Mouse (Mus musculus): ENCODE measurements around the gene Frs2. TPM values are rescaled to one million over a fixed set of nuclear protein-coding genes. Genes with fewer than 3 reads are reported as not detected.

Gene Frs2
- total RNA-seq (2021): 10 to 100 TPM; 21.4 to 28.1 TPM
- 4.6 and 5.6 TPM in 2 replicates for polyA plus RNA-seq (2012; rRNA removed)
- long read RNA-seq, full-length matches to known transcripts: 1 of 4 reads
- long read RNA-seq, partial matches to known transcripts: 0 of 4 reads
- long read RNA-seq, other reads (novel, unspliced or antisense): 3 of 4 reads

DNA sequence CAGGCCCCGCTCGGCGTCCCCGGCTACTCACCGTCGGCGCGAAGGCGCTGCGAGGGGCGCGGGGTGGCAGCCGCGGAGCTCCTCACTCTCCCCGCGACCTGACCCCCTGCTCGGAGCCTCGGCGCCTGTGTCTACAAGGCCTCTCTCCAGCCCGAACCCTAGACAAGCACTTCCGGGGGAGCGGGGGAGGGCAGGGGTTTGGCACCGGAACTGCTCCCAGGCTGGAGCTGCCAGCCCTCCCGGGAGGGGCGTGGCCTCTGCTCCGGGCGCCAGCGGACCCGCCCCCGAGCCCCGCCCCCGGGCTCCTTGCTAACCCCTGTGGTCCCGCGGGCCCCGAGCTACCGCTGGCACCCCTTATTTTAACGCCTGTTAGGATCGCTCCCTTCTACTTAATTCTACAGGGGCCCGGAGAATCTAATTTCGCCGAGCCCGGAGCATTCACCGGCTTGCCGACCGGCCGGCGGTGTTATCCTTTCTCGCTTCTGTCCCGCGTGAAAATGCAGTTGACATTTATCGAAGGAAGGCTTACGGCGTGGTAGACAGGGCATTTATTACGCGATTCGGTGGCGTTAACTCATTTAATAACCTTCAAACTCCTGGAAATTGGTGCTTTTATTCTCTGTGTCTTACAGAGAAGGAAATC is at the start of gene Frs2:
Frs2 (minus strand) TSS at position 174 of the 643 bp plus-strand sequence.
- DNase-seq: peak; percentile 99

DNA sequence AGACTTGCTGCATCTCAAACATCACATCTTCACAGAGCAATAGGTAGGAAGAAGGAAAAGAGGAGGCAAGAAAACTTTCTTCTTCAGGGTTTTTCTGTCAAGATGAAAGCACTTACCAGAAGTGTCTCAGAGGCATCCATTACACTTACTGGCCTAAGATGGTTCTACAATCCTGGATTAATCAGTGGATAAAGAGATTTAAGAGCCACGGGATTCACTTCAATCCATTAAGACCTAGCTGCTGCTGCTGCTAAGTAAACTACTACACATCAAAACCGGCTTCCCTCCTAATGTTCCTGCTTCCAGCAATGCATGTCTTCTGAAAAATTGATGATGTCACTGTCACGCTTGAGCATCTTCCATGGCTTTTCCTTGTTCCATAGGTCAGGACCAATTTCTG is 48.4 kb upstream of the Frs2 start:
- DNase-seq: no peak

DNA sequence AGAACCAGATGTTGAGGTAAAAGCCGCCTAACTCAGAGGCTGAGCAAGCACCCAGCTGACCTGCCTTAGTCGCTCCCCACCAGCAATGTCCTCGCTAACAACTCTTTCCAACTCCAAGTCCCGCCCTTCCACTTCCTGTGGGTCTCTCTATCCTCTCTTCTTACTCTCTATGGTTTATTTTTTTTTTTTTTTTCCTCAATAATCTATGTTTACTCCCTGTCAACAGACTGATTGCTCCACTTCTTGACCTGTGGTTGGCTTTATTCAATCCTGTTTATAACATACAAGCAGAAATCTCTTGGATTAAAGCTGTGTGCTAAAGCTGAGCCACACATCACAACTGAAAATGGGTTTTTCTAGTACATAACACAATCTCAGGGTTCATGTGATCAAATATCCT is 47.4 kb upstream of the Frs2 start:
- DNase-seq: no peak

DNA sequence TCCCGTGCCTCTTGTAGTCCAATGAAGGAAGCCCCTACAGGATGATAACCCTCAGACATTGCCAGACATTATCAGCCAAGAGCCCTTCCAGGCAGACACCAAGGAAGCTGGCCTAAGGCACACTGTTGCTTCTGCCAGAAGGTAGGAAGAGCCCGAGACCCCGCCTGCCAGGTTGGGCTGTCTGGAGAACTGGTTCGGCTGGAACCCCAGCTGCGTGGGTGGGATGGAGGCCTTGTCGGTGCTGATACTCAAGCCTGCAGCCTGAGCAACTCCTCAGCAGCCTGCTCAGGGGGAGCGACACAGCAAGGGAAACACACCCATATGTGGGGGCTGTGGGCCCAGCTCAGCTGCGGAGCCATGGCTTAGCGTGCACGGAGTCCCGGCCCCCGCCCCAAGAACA is 46.7 kb upstream of the Frs2 start:
- no peak for DNase-seq

DNA sequence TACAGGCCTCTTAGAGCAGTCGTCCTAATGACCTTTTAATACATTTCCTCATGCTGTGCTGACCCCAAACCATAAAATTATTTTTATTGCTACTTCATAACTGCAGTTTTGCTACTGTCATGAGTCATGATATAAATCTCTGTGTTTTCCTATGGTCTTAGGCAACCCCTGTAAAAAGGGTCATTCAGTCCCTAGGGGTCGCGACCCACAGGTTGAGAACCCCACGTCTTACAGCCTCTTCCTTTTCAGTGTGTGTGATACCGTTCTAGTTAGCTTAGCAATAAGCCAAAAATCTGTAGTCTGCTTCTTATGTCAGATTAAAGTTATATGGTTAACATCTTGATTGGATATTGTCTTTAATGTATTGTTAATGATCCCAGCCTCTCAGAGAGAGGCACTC is 45.0 kb upstream of the Frs2 start:
- DNase-seq: no peak

DNA sequence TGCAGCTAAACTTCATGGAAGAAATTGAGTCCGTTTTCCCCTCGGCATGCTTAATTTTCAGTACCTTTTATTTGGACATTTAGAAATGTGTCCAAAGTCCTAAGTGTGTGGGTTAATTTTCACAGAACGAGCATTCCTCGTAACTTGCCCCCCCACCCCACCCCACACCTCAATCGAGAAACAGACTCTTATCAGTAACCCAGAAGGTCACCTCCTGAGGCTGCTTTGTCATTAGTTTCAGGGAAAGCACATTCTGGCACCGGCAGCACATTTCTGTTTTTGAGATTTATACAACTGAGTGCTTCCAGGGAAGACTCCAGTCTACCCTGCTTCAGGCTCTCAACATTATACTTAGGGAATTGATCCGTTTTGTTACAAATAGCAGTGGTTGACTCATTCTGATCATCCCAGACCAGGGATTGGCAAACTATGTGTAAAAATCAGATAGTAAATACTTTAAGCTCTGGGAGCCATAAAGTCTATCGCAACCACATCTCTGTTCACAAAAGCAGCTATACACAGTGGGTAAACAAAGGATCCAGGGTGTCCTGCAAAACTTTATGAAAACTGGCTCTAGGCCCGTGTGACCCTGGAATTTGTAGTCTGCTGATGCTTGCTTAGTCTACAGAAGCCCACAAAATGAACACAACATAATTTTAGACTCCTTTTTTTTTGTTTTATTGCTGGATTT is 37.2 kb upstream of the Frs2 start:
- peak; percentile 16 for DNase-seq

DNA sequence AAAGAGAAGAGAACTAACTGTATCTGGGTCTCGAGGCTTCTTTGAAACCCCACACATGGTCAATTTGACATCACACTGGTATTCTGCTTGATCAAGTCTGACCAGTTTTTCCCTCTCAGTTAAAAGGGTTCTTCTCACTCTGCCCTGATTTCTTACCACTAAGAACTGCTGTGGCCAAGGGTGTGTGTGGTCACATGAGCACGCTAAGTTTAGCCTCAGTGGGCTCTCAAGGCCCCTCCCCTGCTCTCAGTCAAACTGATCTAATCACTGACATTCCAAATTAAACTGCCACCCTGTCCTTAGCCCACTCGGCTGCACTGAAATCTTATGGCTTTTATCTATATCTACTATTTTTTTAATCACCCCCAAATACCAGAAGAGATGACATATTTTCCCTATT is 32.8 kb upstream of the Frs2 start:
- DNase-seq: no peak

DNA sequence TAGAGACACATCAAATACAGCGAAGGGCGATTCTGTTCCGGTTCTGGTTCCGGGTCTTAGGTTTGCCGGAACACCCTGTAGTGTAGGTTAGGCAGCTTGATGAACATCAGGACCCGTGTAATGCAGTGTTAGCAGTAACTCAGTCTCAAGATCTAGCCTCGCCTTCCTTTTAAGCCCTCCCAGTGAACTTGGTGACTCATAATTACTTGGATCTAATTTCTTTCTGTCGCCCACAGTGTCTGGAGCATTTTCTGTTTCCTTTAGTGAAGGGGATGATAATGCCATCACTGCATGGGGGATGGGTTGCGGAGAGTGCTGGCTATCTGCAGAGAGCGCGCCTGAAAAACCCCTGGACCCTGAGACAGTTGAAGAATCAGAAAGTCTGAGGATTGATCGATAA is 26.3 kb upstream of the Frs2 start:
- peak; percentile 7 for DNase-seq

DNA sequence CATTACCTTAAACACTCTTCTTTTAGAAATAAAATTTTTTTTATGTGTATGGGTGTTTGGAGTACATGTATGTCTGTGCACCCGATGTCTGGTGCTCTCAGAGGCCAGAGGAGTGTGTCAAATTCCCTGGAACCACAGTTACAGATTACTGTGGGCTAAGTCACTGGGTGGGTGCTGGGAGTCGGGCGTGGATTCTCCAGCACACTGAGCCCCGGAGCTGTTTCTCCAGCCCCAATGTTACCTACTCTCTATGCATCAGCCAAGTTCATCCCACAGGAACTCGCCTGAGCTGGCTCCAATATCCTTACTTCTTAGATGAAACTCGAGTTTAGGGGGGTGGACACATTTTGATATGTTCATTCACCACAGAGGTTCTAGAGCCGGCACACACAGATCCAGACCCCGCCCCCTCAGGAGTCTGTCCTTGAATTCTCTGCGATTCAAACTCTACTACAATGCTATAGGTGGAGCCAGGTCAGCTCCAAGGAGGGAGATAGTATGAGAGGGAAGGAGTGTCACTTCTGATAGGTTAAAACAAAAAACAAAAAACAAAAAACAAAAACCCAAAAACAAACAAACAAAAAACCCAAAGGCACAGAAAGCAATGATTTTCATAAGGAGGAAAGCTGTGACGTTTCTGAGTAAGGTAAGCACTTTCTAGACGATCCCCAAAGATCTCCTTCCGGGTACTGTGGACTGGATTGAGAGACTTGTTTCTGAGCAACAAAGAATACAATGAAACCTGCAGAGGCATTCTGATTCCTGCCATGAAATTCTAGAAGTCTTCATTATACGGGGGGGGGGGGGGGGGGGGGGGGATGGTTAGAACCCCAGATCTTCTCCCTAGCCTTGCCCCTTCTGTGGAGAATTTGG is 25.5 kb upstream of the Frs2 start:
- no peak for DNase-seq

DNA sequence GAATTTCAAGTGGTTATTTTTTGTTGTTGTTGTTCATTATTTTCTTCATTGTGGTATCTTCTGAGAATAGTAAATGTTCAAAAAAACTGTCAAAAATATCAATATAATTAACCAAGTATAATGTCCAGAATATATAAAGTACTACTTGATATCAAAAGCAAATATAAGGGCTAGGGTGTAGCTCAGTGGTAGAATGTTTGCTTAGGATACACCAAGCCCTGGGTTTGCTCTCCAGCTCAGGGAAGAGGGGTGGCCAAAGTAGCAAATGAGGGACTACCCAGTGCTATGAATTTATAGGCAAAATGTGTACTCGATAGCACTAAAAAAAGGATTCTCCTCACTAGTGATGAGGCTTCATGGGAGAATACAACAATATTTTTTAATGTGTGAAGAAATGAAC is 24.8 kb upstream of the Frs2 start:
- DNase-seq: no peak

DNA sequence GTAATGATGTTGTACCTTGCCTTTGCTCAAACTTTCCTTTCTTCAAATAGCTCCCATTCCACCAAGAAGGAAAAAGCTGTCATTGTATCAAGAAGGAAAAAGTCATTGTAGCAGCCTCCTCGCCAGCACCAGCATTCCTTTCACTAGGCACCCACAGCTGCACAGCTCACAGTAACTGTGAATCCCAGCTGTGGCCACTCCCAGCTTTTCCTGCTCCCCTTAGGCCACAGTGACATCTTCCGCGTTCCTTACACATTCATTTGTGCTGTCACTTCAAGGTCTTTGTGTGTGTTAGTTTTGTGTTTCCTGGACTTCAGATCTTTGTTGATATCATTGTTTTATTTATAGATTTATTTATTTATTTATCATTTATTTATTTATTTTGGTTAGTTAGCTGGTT is 23.7 kb upstream of the Frs2 start:
- DNase-seq: peak; percentile 10

DNA sequence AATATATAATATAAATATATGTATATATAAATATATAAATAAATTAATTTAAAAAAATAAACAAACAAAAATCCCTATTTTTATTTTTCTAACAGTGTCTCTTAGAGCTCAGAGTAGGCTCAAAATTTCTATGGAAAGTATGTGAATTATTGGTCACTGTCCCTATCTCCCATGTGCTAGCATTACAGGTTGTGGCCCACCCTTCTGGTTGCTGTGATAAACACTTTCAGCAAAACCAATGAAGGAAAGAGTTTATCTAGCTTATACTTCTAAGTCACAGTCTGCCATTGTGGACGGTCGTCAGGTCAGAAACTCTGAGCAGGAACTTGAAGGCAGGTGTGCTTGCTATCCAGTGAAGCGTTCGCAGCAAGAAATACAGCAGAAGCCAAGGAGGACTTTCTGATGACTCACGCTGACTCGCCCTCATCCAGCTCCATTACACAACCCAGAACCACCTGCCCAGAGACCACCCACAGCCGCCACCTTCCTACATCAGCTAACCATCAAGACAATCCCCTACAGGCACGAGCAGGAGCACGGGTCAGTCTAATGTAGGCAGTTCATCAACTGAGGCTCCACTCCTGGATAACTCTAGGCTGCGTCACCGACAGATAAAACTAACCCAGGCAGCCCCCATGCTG is 18.6 kb upstream of the Frs2 start:
- no peak for DNase-seq

DNA sequence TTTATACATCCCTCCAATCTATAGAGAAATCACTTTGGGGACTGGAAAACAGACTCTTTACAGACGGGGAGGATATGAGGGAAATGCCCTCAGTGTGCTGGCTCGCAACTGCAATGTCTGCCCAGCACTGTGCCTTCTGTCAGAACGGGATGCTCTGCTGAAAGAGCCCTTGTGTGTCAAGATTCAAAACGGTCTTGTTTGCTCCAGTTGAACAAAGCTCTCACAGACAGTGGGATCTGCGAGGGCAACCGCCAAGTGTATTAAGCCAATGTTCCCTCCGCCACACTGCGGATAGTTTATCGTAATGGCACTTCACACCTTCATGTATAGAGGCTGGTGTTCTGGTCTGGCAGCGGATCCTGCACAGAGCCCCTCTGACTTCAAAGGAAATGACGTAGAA is 14.3 kb upstream of the Frs2 start:
- DNase-seq: no peak

DNA sequence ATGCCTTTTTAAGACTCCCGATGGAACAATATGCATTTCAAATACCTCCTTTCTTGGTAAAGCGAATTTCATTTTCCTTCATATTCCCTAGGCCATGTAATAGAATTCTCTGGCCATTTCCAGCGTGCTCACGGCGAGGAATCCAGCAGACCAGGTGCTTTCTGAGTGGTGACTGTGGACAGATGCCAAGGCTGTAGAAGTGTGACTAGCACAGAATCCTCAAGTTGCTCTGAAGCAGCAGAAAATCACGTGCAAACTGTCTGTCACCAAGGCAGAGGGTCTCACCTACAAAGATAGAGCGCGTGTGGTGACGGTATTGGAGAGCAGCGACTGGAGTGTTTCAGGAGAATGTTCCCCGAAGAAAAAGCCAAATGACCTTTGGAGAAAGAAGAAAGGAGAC is 11.8 kb upstream of the Frs2 start:
- DNase-seq: no peak

DNA sequence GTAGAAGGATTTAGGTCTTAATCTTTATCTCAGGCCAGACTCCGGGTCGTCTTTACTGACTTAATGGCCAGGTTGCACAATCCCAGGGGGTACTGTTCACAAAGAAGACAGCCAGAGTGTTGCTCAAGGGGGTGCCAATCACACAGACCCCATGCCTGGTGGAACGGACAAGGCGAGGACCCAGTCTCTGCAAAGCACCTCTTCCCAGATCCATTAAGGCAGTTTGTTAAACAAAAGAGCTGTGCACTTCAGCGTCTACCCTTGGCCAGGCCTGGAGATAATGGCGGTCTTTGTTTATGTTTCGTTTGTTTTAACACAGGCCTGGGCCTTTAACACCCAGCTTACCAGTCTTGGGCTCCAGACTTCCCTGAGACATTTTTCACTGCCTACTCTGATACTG is 3.9 kb upstream of the Frs2 start:
- DNase-seq: no peak

DNA sequence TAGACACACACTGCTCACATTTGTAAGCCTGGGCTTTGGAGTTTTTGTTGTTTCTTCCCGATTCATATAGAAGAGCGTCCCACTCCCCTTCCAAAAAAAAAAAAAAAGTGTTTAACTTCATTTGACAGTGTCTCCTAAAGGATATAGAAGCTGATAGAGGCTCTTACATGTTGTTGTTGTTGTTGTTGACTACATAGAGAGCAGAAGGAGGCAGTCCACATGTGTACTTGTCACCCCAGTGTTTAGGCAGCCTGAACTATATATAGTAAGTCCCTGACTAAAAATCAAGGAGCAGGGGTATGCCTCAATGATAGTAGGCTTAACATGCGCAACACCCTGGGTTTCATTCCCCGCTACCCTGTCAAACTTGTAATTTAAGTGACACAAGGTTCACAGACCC is 3.3 kb upstream of the Frs2 start:
- DNase-seq: no peak

DNA sequence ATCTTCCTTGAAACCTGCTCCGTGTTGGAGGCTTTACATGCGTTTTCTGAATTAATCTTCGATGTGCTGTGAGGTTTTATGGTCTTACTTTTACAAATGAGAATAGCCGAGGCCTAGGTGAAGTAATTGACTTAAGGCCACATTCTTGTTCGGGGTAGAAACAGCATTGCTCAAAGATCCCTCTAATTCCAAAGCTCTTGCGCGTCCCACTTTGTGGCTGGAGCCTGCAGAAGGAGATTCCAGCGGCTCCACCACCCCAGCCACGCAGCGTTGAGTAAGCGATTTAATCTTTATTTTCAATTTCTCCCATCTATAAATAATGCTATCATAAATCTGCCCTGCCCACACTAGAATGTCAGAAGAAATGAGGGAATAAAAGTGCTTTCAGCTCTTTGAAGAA is 2.9 kb upstream of the Frs2 start:
- no peak for DNase-seq

DNA sequence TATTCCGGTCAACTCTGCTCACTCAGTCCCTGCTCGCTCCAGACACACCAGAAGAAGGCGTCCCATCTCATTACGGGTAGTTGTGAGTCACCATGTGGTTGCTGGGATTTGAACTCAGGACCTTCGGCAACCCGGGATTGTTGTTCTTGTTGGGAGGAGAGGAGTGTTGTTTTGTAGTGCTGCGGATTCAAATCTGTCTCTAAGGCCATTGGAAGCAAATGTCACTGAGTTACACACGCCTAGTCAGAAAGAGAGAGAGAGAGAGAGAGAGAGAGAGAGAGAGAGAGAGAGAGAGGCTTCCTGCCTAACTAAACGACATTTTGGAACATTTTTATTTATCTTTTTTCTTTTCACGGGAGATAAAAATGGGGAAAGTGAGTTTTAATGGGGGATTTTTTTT is 2.4 kb upstream of the Frs2 start:
- DNase-seq: no peak

DNA sequence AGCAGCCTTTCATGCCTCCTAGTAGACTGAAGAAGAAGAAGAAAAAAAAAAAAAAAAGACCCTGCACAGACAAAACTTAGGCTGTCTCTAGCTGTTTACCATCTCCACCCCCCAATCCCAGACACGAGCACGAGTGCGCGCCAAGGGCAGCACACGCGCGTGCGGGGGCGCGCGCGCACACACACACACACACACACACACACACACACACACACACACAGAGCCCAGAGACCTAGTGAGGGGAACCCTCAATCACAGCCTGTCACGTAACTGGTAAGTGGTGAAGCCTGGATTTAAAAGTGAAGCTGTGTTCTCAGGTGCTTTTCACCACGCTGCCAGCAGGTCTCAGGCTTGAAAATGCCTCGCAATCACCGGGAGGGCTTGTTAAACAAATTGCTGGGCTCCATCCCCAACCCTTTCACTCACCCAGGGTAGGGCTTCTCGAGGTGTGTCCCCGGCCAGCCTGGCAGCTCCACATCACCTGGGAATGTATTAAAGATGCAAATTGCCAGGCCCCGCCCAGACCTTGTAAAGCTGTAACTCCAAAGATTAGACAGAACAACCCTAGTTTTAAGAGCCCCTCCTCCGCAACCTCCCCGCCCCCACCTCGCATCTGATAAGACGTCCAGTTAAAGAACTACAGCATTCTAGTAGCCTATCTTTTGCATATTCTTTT is 1.7 kb upstream of the Frs2 start:
- DNase-seq: peak; percentile 53

DNA sequence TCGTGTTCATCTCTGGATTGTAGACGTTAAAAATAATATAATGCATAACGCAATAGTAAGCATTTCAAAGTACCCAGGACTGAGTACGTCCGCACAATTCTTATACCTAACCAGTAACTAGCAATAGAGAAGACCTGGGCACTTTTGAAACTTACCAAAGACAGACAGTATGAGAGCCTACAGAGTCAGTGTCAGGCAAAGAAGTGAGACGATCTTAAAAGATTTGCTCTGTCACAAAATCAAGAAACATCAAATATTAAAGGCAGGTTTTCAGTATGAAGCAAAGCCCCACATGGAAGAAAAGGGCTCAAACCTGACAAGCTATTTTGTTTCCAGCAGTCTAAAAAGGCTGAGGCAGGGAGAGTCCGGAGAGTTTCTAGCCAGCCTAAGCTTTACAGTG is 907 bp upstream of the Frs2 start:
- no peak for DNase-seq

DNA sequence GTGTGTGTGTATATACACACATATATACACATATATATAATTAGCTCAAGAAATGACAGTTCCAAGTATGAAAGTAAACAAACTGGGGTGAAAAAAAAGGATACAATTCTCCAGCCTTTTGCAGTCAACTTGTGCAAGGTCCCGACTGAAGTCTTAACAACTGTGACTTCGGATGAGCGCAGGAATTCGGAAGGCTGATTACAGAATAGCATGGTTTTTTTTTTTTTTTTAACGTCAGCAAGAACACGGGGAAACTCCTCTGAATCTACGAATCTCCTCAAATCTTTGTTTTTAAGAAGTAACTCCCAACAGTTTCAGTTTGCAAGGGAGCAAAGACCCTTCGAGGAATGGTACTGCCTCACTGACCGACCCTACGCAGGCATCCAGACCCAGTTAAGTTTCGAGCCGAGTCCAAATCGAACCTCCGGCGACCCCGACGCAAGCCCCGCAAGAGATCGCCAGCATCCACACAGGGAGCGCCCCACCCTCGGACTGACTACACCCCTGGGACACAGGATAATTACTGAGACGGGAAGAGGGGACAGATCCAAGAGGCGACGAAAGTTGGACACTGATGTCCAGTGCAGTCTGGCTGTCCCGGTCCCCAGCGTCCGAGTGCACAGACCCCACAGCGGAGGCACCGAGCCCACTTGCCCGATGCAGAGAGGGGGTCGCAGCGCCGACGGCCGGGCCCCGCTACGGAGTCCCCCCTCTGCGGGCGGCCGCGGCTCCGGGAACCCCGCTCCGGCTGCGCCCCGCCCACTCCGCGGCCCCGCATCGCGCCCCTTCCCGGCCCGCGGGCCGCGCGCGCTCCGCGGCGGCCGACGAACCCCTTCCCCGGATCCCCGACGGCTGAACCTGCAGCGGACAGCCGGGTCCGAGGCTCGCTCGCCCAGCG is 622 bp downstream of the Frs2 start:
- DNase-seq: peak; percentile 54
